Mouse (Mus musculus) thymus, adult 2 months (tissue): ENCODE data around the gene Coq10a. TPM values are rescaled to one million over a fixed set of nuclear protein-coding genes. Genes with fewer than 3 reads are reported as not detected.
"Not testable (repeated sequence)": the region's sequence is repeated elsewhere in the genome, so short reads cannot be mapped to it uniquely, and the experiment has no call there.

Experiments
- DNase-seq: peaks from one replicate; pipeline ENCODE4 v3.0.0; 2021
- H3K27ac ChIP-seq: fragments of 200-500 bp; 2 replicates; pipeline ENCODE4 v1.5.1; 2012; ENCODE audit warnings: low read length, control low read depth; ENCODE audit not compliant: control insufficient read depth, insufficient read depth
- H3K27me3 ChIP-seq: fragments of 200-500 bp; 2 replicates; pipeline ENCODE4 v1.6.1; 2012; ENCODE audit warnings: mild to moderate bottlenecking, low read length, moderate library complexity, mixed read lengths; ENCODE audit not compliant: control insufficient read depth, insufficient read depth
- H3K36me3 ChIP-seq: fragments of 200-500 bp; 2 replicates; pipeline ENCODE4 v1.6.1; 2012; ENCODE audit warnings: mild to moderate bottlenecking, low read length, moderate library complexity; ENCODE audit not compliant: control insufficient read depth, insufficient read depth
- H3K4me1 ChIP-seq: fragments of 200-500 bp; replicated peaks from 2 replicates; pipeline ENCODE4 v1.6.1; 2012; ENCODE audit warnings: low read length; ENCODE audit not compliant: control insufficient read depth, insufficient read depth
- H3K4me3 ChIP-seq: fragments of 200-500 bp; 2 replicates; pipeline ENCODE4 v1.5.1; 2012; ENCODE audit warnings: mild to moderate bottlenecking, low read length, control low read depth, moderate library complexity; ENCODE audit not compliant: control insufficient read depth, insufficient read depth
- CTCF ChIP-seq: fragments of 200-500 bp; IDR thresholded peaks from 2 replicates; pipeline ENCODE4 v1.5.1; 2012; ENCODE audit warnings: mild to moderate bottlenecking, control low read depth, low read length, moderate library complexity, borderline replicate concordance; ENCODE audit not compliant: control insufficient read depth, poor library complexity, insufficient read depth; ENCODE audit errors: extremely low read depth
- POLR2A ChIP-seq: fragments of 200-500 bp; IDR thresholded peaks from 2 replicates; pipeline ENCODE4 v1.6.1; 2012; ENCODE audit warnings: mild to moderate bottlenecking, low read length, control low read depth, moderate library complexity; ENCODE audit not compliant: control insufficient read depth, poor library complexity, insufficient read depth; ENCODE audit errors: extremely low read depth
- WGBS: fragments of 180-500 bp; shearing (Covaris S2); methylation state at CpG from one replicate; pipeline ENCODE4 v1.1.7; 2018; 5-methylcytosine and 5-hydroxymethylcytosine counted together
- polyA plus RNA-seq: library from polyadenylated mRNA; depleted of rRNA; stranded (reverse); fragments of >200 nt; gene quantifications from 2 replicates; pipeline ENCODE4 v1.2.3, GENCODE M21; 2012

Coq10a gene
- polyA plus RNA-seq, 1 experiment: 71.7 TPM

GRCm38 (mm10) chr10:128338415-128338814, 30.4 kb downstream of the Coq10a start:
- Histone ChIP-seq H3K4me1 (no peaks in the 10 kb centered on the region), H3K4me3 (peak overlapping the region; percentile 73), H3K36me3 (no peaks in the 10 kb centered on the region), H3K27me3 (no peaks in the 10 kb centered on the region), H3K27ac (no peak overlapping the region)
- WGBS: 5% methylated on average over 5 of the region's 5 CpGs
- TF ChIP-seq CTCF: no peak
- TF ChIP-seq POLR2A: no peak
- DNase-seq: no peak

- no peaks in the 10 kb centered on the region for H3K27me3 ChIP-seq
- peak within 1 kb of the TSS; percentile 82 for H3K27ac ChIP-seq
- no peaks in the 10 kb centered on the region for H3K4me1 ChIP-seq
- WGBS: under 1% methylated on average over 61 of the region's 61 CpGs
- no peaks in the 10 kb centered on the region for H3K36me3 ChIP-seq
- H3K4me3 ChIP-seq: peak within 1 kb of the TSS; percentile 76
- peak; percentile 97 for DNase-seq
- peak; percentile 59; the same call in 1 of the 2 replicates for TF ChIP-seq CTCF
- TF ChIP-seq POLR2A: 0 out of 2 replicates have a peak, but pooled peaks have one; percentile 30
These were observed 31.3 kb downstream of the Coq10a start, which contains the start of gene Cs for GRCm38 (mm10) chr10:128337306-128338181. TSS of gene Cs (plus strand) at chr10:128337734.

- TF ChIP-seq CTCF (no peak), POLR2A (no peak)
- WGBS: 84% methylated on average over 3 of the region's 3 CpGs
- Histone ChIP-seq H3K36me3 (no peaks in the 10 kb centered on the region), H3K4me3 (no peak overlapping the region), H3K4me1 (no peaks in the 10 kb centered on the region), H3K27me3 (no peaks in the 10 kb centered on the region), H3K27ac (no peak overlapping the region)
- DNase-seq: no peak
These were observed 32.2 kb downstream of the Coq10a start for GRCm38 (mm10) chr10:128336597-128336996.

GRCm38 (mm10) chr10:128336195-128336594, 32.6 kb downstream of the Coq10a start:
- WGBS: 98% methylated on average over 3 of the region's 3 CpGs
- Histone ChIP-seq H3K4me3 (no peak overlapping the region), H3K27ac (no peak overlapping the region), H3K27me3 (no peaks in the 10 kb centered on the region), H3K36me3 (no peaks in the 10 kb centered on the region), H3K4me1 (no peaks in the 10 kb centered on the region)
- TF ChIP-seq POLR2A (no peak), CTCF (no peak)
- DNase-seq: no peak

GRCm38 (mm10) chr10:128335582-128335981, 33.2 kb downstream of the Coq10a start:
- Histone ChIP-seq H3K36me3 (no peaks in the 10 kb centered on the region), H3K27me3 (no peaks in the 10 kb centered on the region), H3K4me3 (no peak overlapping the region), H3K27ac (no peak overlapping the region), H3K4me1 (no peaks in the 10 kb centered on the region)
- TF ChIP-seq CTCF (no peak), POLR2A (no peak)
- peak; percentile 86 for DNase-seq
- WGBS: under 1% methylated on average over 4 of the region's 4 CpGs

- not testable (repeated sequence) for H3K27ac ChIP-seq, H3K27me3 ChIP-seq
- 73% methylated on average over 6 of the region's 6 CpGs for WGBS
These were observed 36.2 kb downstream of the Coq10a start for GRCm38 (mm10) chr10:128332358-128333249.

More at GRCm38 (mm10) chr10:128332358-128333249, 36.2 kb downstream of the Coq10a start:
- not testable (repeated sequence) for DNase-seq, H3K36me3 ChIP-seq, H3K4me1 ChIP-seq, H3K4me3 ChIP-seq
